Mouse (Mus musculus): ENCODE data around the gene Lcn10.

DNA sequence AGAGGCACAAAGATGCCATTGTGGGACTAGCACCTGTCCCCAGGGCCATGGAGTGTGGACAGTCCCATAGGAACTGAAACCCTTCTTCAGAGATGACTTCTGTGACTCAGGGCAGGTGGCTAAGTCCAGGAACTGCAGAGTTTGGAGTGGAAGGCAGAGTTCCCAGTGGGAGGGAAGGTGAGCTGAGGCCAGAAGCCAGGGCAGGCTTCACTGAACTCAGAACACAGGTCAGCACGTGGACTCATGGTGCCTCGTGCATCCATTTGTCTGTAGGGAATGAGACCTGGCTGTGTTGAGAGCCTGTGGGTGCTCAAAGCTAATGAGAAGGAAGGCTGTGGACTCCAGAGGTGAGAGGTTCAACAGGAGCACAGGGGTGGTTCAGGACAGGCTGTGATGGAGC, 16.2 kb downstream of the Lcn10 start:
- TF ChIP-seq POLR2A (IDR thresholded peaks at IDR 0.05; ENCODE audit: borderline replicate concordance, extremely low read depth, low read depth, low read length) (no peak), CTCF (IDR thresholded peaks at IDR 0.05; ENCODE audit: insufficient read depth, low read length) (no peak)
